Mouse (Mus musculus): ENCODE results near the gene Mtus2.

GRCm38 (mm10) chr5:147939226-147939625 is 17.9 kb upstream of the Mtus2 start:
- TF ChIP-seq POLR2A (IDR thresholded peaks at IDR 0.05; ENCODE audit: control insufficient read depth, extremely low read depth, insufficient read depth, low read length, poor library complexity) (no peak), CTCF (IDR thresholded peaks at IDR 0.05; ENCODE audit: borderline replicate concordance, control insufficient read depth, extremely low read depth, insufficient read depth, low read length, poor library complexity) (no peak)
